Mouse (Mus musculus): ENCODE measurements around the gene 1700011L22Rik. TPM values are rescaled to one million over a fixed set of nuclear protein-coding genes. Genes with fewer than 3 reads are reported as not detected.

Gene 1700011L22Rik
- polyA plus RNA-seq, 1 experiment from 2014 or later: not detected

GRCm38 (mm10) chr8:79226046-79226445 lies 22.3 kb downstream of the 1700011L22Rik start:
- no peak for ATAC-seq (replicated peaks; ENCODE audit: low FRiP score)
- Histone ChIP-seq H3K36me3 (ENCODE audit: control insufficient read depth, insufficient read depth, low read length) (no peaks in the 10 kb centered on the region), H3K27ac (ENCODE audit: low read depth, low read length) (no peak overlapping the region), H3K27me3 (replicated peaks; ENCODE audit: control insufficient read depth, insufficient read depth, low read length) (no peaks in the 10 kb centered on the region), H3K4me3 (ENCODE audit: low read depth, low read length) (no peak overlapping the region), H3K4me1 (replicated peaks; ENCODE audit: control insufficient read depth, insufficient read depth, low read length) (no peaks in the 10 kb centered on the region), H3K4me2 (no peak overlapping the region), H3K9me3 (ENCODE audit: control insufficient read depth, low read length) (no peaks in the 10 kb centered on the region), H3K9ac (ENCODE audit: low read depth, low read length) (no peak overlapping the region)
- no peak for DNase-seq (ENCODE audit: low spot score)
- WGBS: 75% methylated on average over 3 of the region's 3 CpGs

GRCm38 (mm10) chr8:79225586-79225985 lies 22.8 kb downstream of the 1700011L22Rik start:
- Histone ChIP-seq H3K9me3 (ENCODE audit: control insufficient read depth, low read length) (no peaks in the 10 kb centered on the region), H3K4me1 (replicated peaks; ENCODE audit: control insufficient read depth, insufficient read depth, low read length) (no peaks in the 10 kb centered on the region), H3K4me3 (ENCODE audit: low read depth, low read length) (no peak overlapping the region), H3K4me2 (no peak overlapping the region), H3K36me3 (ENCODE audit: control insufficient read depth, insufficient read depth, low read length) (no peaks in the 10 kb centered on the region), H3K9ac (ENCODE audit: low read depth, low read length) (no peak overlapping the region), H3K27me3 (replicated peaks; ENCODE audit: control insufficient read depth, insufficient read depth, low read length) (no peaks in the 10 kb centered on the region), H3K27ac (ENCODE audit: low read depth, low read length) (no peak overlapping the region)
- WGBS: 50% methylated on average over 7 of the region's 7 CpGs
- ATAC-seq (replicated peaks; ENCODE audit: low FRiP score) (no peak), DNase-seq (ENCODE audit: low spot score) (no peak)

- H3K4me1 ChIP-seq (replicated peaks; ENCODE audit: control insufficient read depth, insufficient read depth, low read length): no peaks in the 10 kb centered on the region
- ATAC-seq (replicated peaks; ENCODE audit: low FRiP score) (no peak), DNase-seq (ENCODE audit: low spot score) (no peak)
- no peaks in the 10 kb centered on the region for H3K9me3 ChIP-seq (ENCODE audit: control insufficient read depth, low read length)
- no peaks in the 10 kb centered on the region for H3K27me3 ChIP-seq (replicated peaks; ENCODE audit: control insufficient read depth, insufficient read depth, low read length)
- WGBS: 84% methylated on average over 9 of the region's 9 CpGs
- H3K4me2 ChIP-seq: no peak overlapping the region
- no peaks in the 10 kb centered on the region for H3K36me3 ChIP-seq (ENCODE audit: control insufficient read depth, insufficient read depth, low read length)
- no peak overlapping the region for H3K9ac ChIP-seq (ENCODE audit: low read depth, low read length)
- H3K4me3 ChIP-seq (ENCODE audit: low read depth, low read length): no peak overlapping the region
- no peak overlapping the region for H3K27ac ChIP-seq (ENCODE audit: low read depth, low read length)
These were observed 24.0 kb downstream of the 1700011L22Rik start for GRCm38 (mm10) chr8:79224363-79224762.

- 72% methylated on average over 5 of the region's 5 CpGs for WGBS
- Histone ChIP-seq H3K27ac (ENCODE audit: low read depth, low read length) (no peak overlapping the region), H3K4me1 (replicated peaks; ENCODE audit: control insufficient read depth, insufficient read depth, low read length) (no peaks in the 10 kb centered on the region), H3K9ac (ENCODE audit: low read depth, low read length) (no peak overlapping the region), H3K4me2 (no peak overlapping the region), H3K27me3 (replicated peaks; ENCODE audit: control insufficient read depth, insufficient read depth, low read length) (no peaks in the 10 kb centered on the region), H3K9me3 (ENCODE audit: control insufficient read depth, low read length) (no peaks in the 10 kb centered on the region), H3K4me3 (ENCODE audit: low read depth, low read length) (no peak overlapping the region), H3K36me3 (ENCODE audit: control insufficient read depth, insufficient read depth, low read length) (no peaks in the 10 kb centered on the region)
- ATAC-seq (replicated peaks; ENCODE audit: low FRiP score) (no peak), DNase-seq (ENCODE audit: low spot score) (no peak)
These were observed 25.6 kb downstream of the 1700011L22Rik start for GRCm38 (mm10) chr8:79222752-79223141.

- Histone ChIP-seq H3K4me1 (replicated peaks; ENCODE audit: control insufficient read depth, insufficient read depth, low read length) (no peaks in the 10 kb centered on the region), H3K27me3 (replicated peaks; ENCODE audit: control insufficient read depth, insufficient read depth, low read length) (no peaks in the 10 kb centered on the region), H3K9me3 (ENCODE audit: control insufficient read depth, low read length) (no peaks in the 10 kb centered on the region), H3K4me3 (ENCODE audit: low read depth, low read length) (no peak overlapping the region), H3K4me2 (no peak overlapping the region), H3K27ac (ENCODE audit: low read depth, low read length) (no peak overlapping the region), H3K9ac (ENCODE audit: low read depth, low read length) (no peak overlapping the region), H3K36me3 (ENCODE audit: control insufficient read depth, insufficient read depth, low read length) (no peaks in the 10 kb centered on the region)
- DNase-seq (ENCODE audit: low spot score): no peak
- ATAC-seq (replicated peaks; ENCODE audit: low FRiP score): no peak
- 72% methylated on average over 5 of the region's 5 CpGs for WGBS
These were observed 26.1 kb downstream of the 1700011L22Rik start for GRCm38 (mm10) chr8:79222106-79222751.

- WGBS: 77% methylated on average over 9 of the region's 9 CpGs
- Histone ChIP-seq H3K4me3 (ENCODE audit: low read depth, low read length) (no peak overlapping the region), H3K9ac (ENCODE audit: low read depth, low read length) (no peak overlapping the region), H3K27me3 (replicated peaks; ENCODE audit: control insufficient read depth, insufficient read depth, low read length) (no peaks in the 10 kb centered on the region), H3K4me1 (replicated peaks; ENCODE audit: control insufficient read depth, insufficient read depth, low read length) (no peaks in the 10 kb centered on the region), H3K27ac (ENCODE audit: low read depth, low read length) (no peak overlapping the region), H3K9me3 (ENCODE audit: control insufficient read depth, low read length) (no peaks in the 10 kb centered on the region), H3K4me2 (no peak overlapping the region), H3K36me3 (ENCODE audit: control insufficient read depth, insufficient read depth, low read length) (no peaks in the 10 kb centered on the region)
- peak; percentile 20 for DNase-seq (ENCODE audit: low spot score)
- no peak for ATAC-seq (replicated peaks; ENCODE audit: low FRiP score)
These were observed 36.7 kb downstream of the 1700011L22Rik start for GRCm38 (mm10) chr8:79211630-79212029.

GRCm38 (mm10) chr8:79209641-79210358 lies 38.6 kb downstream of the 1700011L22Rik start:
- Histone ChIP-seq H3K4me2 (peak overlapping the region; percentile 65), H3K36me3 (ENCODE audit: control insufficient read depth, insufficient read depth, low read length) (no peaks in the 10 kb centered on the region), H3K4me1 (replicated peaks; ENCODE audit: control insufficient read depth, insufficient read depth, low read length) (no peaks in the 10 kb centered on the region), H3K4me3 (ENCODE audit: low read depth, low read length) (peak overlapping the region; percentile 36), H3K27ac (ENCODE audit: low read depth, low read length) (no peak overlapping the region), H3K27me3 (replicated peaks; ENCODE audit: control insufficient read depth, insufficient read depth, low read length) (no peaks in the 10 kb centered on the region), H3K9ac (ENCODE audit: low read depth, low read length) (peak overlapping the region; percentile 51), H3K9me3 (ENCODE audit: control insufficient read depth, low read length) (no peaks in the 10 kb centered on the region)
- DNase-seq (ENCODE audit: low spot score): peak; percentile 46
- ATAC-seq (replicated peaks; ENCODE audit: low FRiP score): peak; percentile 63; the same call in 1 of the 2 replicates
- 6% methylated on average over 27 of the region's 27 CpGs for WGBS

- 27% methylated on average over 15 of the region's 15 CpGs for WGBS
- Histone ChIP-seq H3K4me2 (peak overlapping the region; percentile 65), H3K9ac (ENCODE audit: low read depth, low read length) (no peak overlapping the region), H3K4me1 (replicated peaks; ENCODE audit: control insufficient read depth, insufficient read depth, low read length) (no peaks in the 10 kb centered on the region), H3K9me3 (ENCODE audit: control insufficient read depth, low read length) (no peaks in the 10 kb centered on the region), H3K27me3 (replicated peaks; ENCODE audit: control insufficient read depth, insufficient read depth, low read length) (no peaks in the 10 kb centered on the region), H3K4me3 (ENCODE audit: low read depth, low read length) (no peak overlapping the region), H3K36me3 (ENCODE audit: control insufficient read depth, insufficient read depth, low read length) (no peaks in the 10 kb centered on the region), H3K27ac (ENCODE audit: low read depth, low read length) (no peak overlapping the region)
- no peak for DNase-seq (ENCODE audit: low spot score)
- no peak for ATAC-seq (replicated peaks; ENCODE audit: low FRiP score)
These were observed 39.4 kb downstream of the 1700011L22Rik start for GRCm38 (mm10) chr8:79208691-79209640.

Measured in liver, embryonic 11.5 days (tissue).